Mouse (Mus musculus): ENCODE results near the gene Atrx.
"Not testable (repeated sequence)": the region's sequence is repeated elsewhere in the genome, so short reads cannot be mapped to it uniquely, and the experiment has no call there.

DNA sequence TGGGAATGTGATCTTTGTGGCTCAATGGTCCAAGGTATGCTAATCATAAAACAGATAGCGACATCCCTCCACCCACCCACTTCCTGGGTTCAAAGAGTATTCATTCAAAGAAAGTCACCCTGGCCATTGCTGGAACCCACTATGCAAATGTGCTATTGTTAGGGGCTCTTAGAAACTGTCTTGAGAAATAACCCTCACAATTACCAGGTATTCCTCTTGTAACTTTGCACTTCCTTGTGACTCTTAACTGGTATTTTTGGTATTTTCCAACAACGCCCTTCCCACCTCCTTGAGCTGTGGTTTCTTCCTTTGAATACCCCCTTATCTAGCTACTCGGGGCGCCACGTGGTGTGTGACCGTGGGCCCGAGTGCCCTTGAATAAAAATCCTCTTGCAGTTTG, 6.2 kb downstream of the Atrx start:
- TF ChIP-seq CTCF (IDR thresholded peaks at IDR 0.05; ENCODE audit: insufficient read depth, low read length); POLR2A (IDR thresholded peaks at IDR 0.05; ENCODE audit: borderline replicate concordance, extremely low read depth, low read depth, low read length): not testable (repeated sequence)
